Mouse (Mus musculus): ENCODE results near the gene Gatad2b.

GRCm38 (mm10) chr3:90332485-90332884 lies 39.5 kb downstream of the Gatad2b start:
- no peak for TF ChIP-seq CTCF (IDR thresholded peaks at IDR 0.05; ENCODE audit: low read depth)
- no peak for TF ChIP-seq EP300 (IDR thresholded peaks at IDR 0.05; ENCODE audit: low read depth)

Data from heart, postnatal 0 days (tissue).